Mouse (Mus musculus): ENCODE data around the gene Cldn19. TPM values are rescaled to one million over a fixed set of nuclear protein-coding genes. Genes with fewer than 3 reads are reported as not detected.

Gene Cldn19
- polyA plus RNA-seq, 1 experiment: 0.18 TPM

- H3K4me1 ChIP-seq (replicated peaks; ENCODE audit: control insufficient read depth, insufficient read depth, low read length): peaks cover 8% of the 10 kb centered on the region
- under 1% methylated on average over 71 of the region's 71 CpGs for WGBS
- no peak within 1 kb of the TSS for H3K27ac ChIP-seq (ENCODE audit: control insufficient read depth, insufficient read depth, low read length)
- peak; percentile 100 for DNase-seq
- TF ChIP-seq CTCF (IDR thresholded peaks at IDR 0.05; ENCODE audit: borderline replicate concordance, control insufficient read depth, extremely low read depth, insufficient read depth, low read length, poor library complexity): peak; percentile 66; the same call in 1 of the 2 replicates
- TF ChIP-seq POLR2A (IDR thresholded peaks at IDR 0.05; ENCODE audit: control insufficient read depth, extremely low read depth, insufficient read depth, low read length, poor library complexity): peak; percentile 83
- H3K4me3 ChIP-seq (ENCODE audit: control insufficient read depth, insufficient read depth, low read length): peak within 1 kb of the TSS; percentile 56
- H3K36me3 ChIP-seq (ENCODE audit: control insufficient read depth, insufficient read depth, low read length): no peaks in the 10 kb centered on the region
- H3K27me3 ChIP-seq (ENCODE audit: control insufficient read depth, insufficient read depth, low read length): no peaks in the 10 kb centered on the region
Measured at GRCm38 (mm10) chr4:119232410-119233255, 22.6 kb upstream of the Cldn19 start, which contains the start of the genes AU022252 and P3h1. Gene AU022252 (minus strand): TSS chr4:119232712. Gene P3h1 (plus strand): TSS chr4:119232915.

GRCm38 (mm10) chr4:119233256-119233901 lies 21.8 kb upstream of the Cldn19 start:
- TF ChIP-seq CTCF (IDR thresholded peaks at IDR 0.05; ENCODE audit: borderline replicate concordance, control insufficient read depth, extremely low read depth, insufficient read depth, low read length, poor library complexity): no peak
- no peak for TF ChIP-seq POLR2A (IDR thresholded peaks at IDR 0.05; ENCODE audit: control insufficient read depth, extremely low read depth, insufficient read depth, low read length, poor library complexity)
- Histone ChIP-seq H3K36me3 (ENCODE audit: control insufficient read depth, insufficient read depth, low read length) (no peaks in the 10 kb centered on the region), H3K27me3 (ENCODE audit: control insufficient read depth, insufficient read depth, low read length) (no peaks in the 10 kb centered on the region), H3K4me1 (replicated peaks; ENCODE audit: control insufficient read depth, insufficient read depth, low read length) (peaks cover 8% of the 10 kb centered on the region), H3K4me3 (ENCODE audit: control insufficient read depth, insufficient read depth, low read length) (peak overlapping the region; percentile 56), H3K27ac (ENCODE audit: control insufficient read depth, insufficient read depth, low read length) (no peak overlapping the region)
- DNase-seq: no peak
- WGBS: 3% methylated on average over 36 of the region's 36 CpGs

GRCm38 (mm10) chr4:119234348-119234747 lies 20.9 kb upstream of the Cldn19 start:
- no peak for DNase-seq
- no peaks in the 10 kb centered on the region for H3K27me3 ChIP-seq (ENCODE audit: control insufficient read depth, insufficient read depth, low read length)
- H3K27ac ChIP-seq (ENCODE audit: control insufficient read depth, insufficient read depth, low read length): no peak overlapping the region
- WGBS: 88% methylated on average over 3 of the region's 3 CpGs
- no peak overlapping the region for H3K4me3 ChIP-seq (ENCODE audit: control insufficient read depth, insufficient read depth, low read length)
- no peaks in the 10 kb centered on the region for H3K36me3 ChIP-seq (ENCODE audit: control insufficient read depth, insufficient read depth, low read length)
- H3K4me1 ChIP-seq (replicated peaks; ENCODE audit: control insufficient read depth, insufficient read depth, low read length): peaks cover 9% of the 10 kb centered on the region
- TF ChIP-seq POLR2A (IDR thresholded peaks at IDR 0.05; ENCODE audit: control insufficient read depth, extremely low read depth, insufficient read depth, low read length, poor library complexity) (no peak), CTCF (IDR thresholded peaks at IDR 0.05; ENCODE audit: borderline replicate concordance, control insufficient read depth, extremely low read depth, insufficient read depth, low read length, poor library complexity) (no peak)

- no peak for TF ChIP-seq CTCF (IDR thresholded peaks at IDR 0.05; ENCODE audit: borderline replicate concordance, control insufficient read depth, extremely low read depth, insufficient read depth, low read length, poor library complexity)
- TF ChIP-seq POLR2A (IDR thresholded peaks at IDR 0.05; ENCODE audit: control insufficient read depth, extremely low read depth, insufficient read depth, low read length, poor library complexity): no peak
- Histone ChIP-seq H3K4me1 (replicated peaks; ENCODE audit: control insufficient read depth, insufficient read depth, low read length) (peaks cover 6% of the 10 kb centered on the region), H3K27ac (ENCODE audit: control insufficient read depth, insufficient read depth, low read length) (no peak overlapping the region), H3K36me3 (ENCODE audit: control insufficient read depth, insufficient read depth, low read length) (no peaks in the 10 kb centered on the region), H3K27me3 (ENCODE audit: control insufficient read depth, insufficient read depth, low read length) (no peaks in the 10 kb centered on the region), H3K4me3 (ENCODE audit: control insufficient read depth, insufficient read depth, low read length) (no peak overlapping the region)
- no peak for DNase-seq
- 72% methylated on average over 3 of the region's 3 CpGs for WGBS
Measured at GRCm38 (mm10) chr4:119238661-119239060, 16.6 kb upstream of the Cldn19 start.

GRCm38 (mm10) chr4:119239181-119239682 lies 16.0 kb upstream of the Cldn19 start:
- H3K27ac ChIP-seq (ENCODE audit: control insufficient read depth, insufficient read depth, low read length): no peak overlapping the region
- H3K36me3 ChIP-seq (ENCODE audit: control insufficient read depth, insufficient read depth, low read length): no peaks in the 10 kb centered on the region
- peak overlapping the region; percentile 32 for H3K4me3 ChIP-seq (ENCODE audit: control insufficient read depth, insufficient read depth, low read length)

GRCm38 (mm10) chr4:119241664-119242063 lies 13.6 kb upstream of the Cldn19 start:
- peak; percentile 47 for DNase-seq
- Histone ChIP-seq H3K4me3 (ENCODE audit: control insufficient read depth, insufficient read depth, low read length) (no peak overlapping the region), H3K36me3 (ENCODE audit: control insufficient read depth, insufficient read depth, low read length) (no peaks in the 10 kb centered on the region), H3K27me3 (ENCODE audit: control insufficient read depth, insufficient read depth, low read length) (no peaks in the 10 kb centered on the region), H3K27ac (ENCODE audit: control insufficient read depth, insufficient read depth, low read length) (no peak overlapping the region), H3K4me1 (replicated peaks; ENCODE audit: control insufficient read depth, insufficient read depth, low read length) (peaks cover 16% of the 10 kb centered on the region)
- TF ChIP-seq CTCF (IDR thresholded peaks at IDR 0.05; ENCODE audit: borderline replicate concordance, control insufficient read depth, extremely low read depth, insufficient read depth, low read length, poor library complexity) (peak; percentile 48; the same call in 1 of the 2 replicates), POLR2A (IDR thresholded peaks at IDR 0.05; ENCODE audit: control insufficient read depth, extremely low read depth, insufficient read depth, low read length, poor library complexity) (no peak)
- 87% methylated on average over 14 of the region's 14 CpGs for WGBS

More at GRCm38 (mm10) chr4:119239181-119239682, 16.0 kb upstream of the Cldn19 start:
- 4% methylated on average over 12 of the region's 12 CpGs for WGBS
- Histone ChIP-seq H3K4me1 (replicated peaks; ENCODE audit: control insufficient read depth, insufficient read depth, low read length) (peaks cover 5% of the 10 kb centered on the region), H3K27me3 (ENCODE audit: control insufficient read depth, insufficient read depth, low read length) (no peaks in the 10 kb centered on the region)
- DNase-seq: peak; percentile 18
- TF ChIP-seq POLR2A (IDR thresholded peaks at IDR 0.05; ENCODE audit: control insufficient read depth, extremely low read depth, insufficient read depth, low read length, poor library complexity): no peak
- TF ChIP-seq CTCF (IDR thresholded peaks at IDR 0.05; ENCODE audit: borderline replicate concordance, control insufficient read depth, extremely low read depth, insufficient read depth, low read length, poor library complexity): no peak

Measured in thymus, adult 2 months (tissue).